Mouse (Mus musculus) forebrain, embryonic 16.5 days (tissue): ENCODE data around the gene Pde6d. TPM values are rescaled to one million over a fixed set of nuclear protein-coding genes. Genes with fewer than 3 reads are reported as not detected.

Experiments used
- ATAC-seq: fragments of 200-750 bp; cut with Nextera tagmentation; 2 replicates; pipeline ENCODE4 v1.8.0; 2017; ENCODE audit warnings: mild to moderate bottlenecking, moderate library complexity
- H3K27ac ChIP-seq: fragments of 300-500 bp; sonication (generic); 2 replicates; pipeline ENCODE4 v1.5.1; 2014; ENCODE audit warnings: low read length, control low read depth
- H3K27me3 ChIP-seq: fragments of 300-500 bp; sonication (generic); replicated peaks from 2 replicates; pipeline ENCODE4 v1.6.1; 2014; ENCODE audit warnings: low read length; ENCODE audit not compliant: control insufficient read depth, insufficient read depth
- H3K36me3 ChIP-seq: fragments of 300-500 bp; sonication (generic); 2 replicates; pipeline ENCODE4 v1.6.1; 2014; ENCODE audit not compliant: control insufficient read depth, insufficient read depth
- H3K4me1 ChIP-seq: fragments of 300-500 bp; sonication (generic); replicated peaks from 2 replicates; pipeline ENCODE4 v1.6.1; 2014; ENCODE audit warnings: low read length; ENCODE audit not compliant: control insufficient read depth, insufficient read depth
- H3K4me2 ChIP-seq: fragments of 300-500 bp; sonication (generic); 2 replicates; pipeline ENCODE4 v1.6.1; 2014; ENCODE audit warnings: mild to moderate bottlenecking, low read length, control low read depth
- H3K4me3 ChIP-seq: fragments of 300-500 bp; sonication (generic); replicated peaks from 2 replicates; pipeline ENCODE4 v1.5.1; 2014; ENCODE audit warnings: mild to moderate bottlenecking, low read length, control low read depth
- H3K9ac ChIP-seq: fragments of 300-500 bp; sonication (generic); replicated peaks from 2 replicates; pipeline ENCODE4 v1.6.1; 2014; ENCODE audit warnings: low read depth, low read length, control low read depth
- H3K9me3 ChIP-seq: fragments of 300-500 bp; sonication (generic); 2 replicates; pipeline ENCODE4 v1.6.1; 2016; ENCODE audit warnings: low read length; ENCODE audit not compliant: control insufficient read depth
- WGBS: fragments of 180-500 bp; shearing (Covaris S2); extraction: QIAGEN DNeasy Blood & Tissue Kit; methylation state at CpG from one replicate; pipeline ENCODE4 v1.1.7; 2014; 5-methylcytosine and 5-hydroxymethylcytosine counted together
- polyA plus RNA-seq: library from polyadenylated mRNA; unstranded; fragments of >200 nt; fragmentation: Nextera tagmentation; extraction: Ambion mirVana; gene quantifications from 2 replicates; pipeline ENCODE4 v1.2.1, GENCODE M21; 2015

Gene Pde6d
- polyA plus RNA-seq, 1 experiment from 2014 or later, result 90.1 TPM

DNA sequence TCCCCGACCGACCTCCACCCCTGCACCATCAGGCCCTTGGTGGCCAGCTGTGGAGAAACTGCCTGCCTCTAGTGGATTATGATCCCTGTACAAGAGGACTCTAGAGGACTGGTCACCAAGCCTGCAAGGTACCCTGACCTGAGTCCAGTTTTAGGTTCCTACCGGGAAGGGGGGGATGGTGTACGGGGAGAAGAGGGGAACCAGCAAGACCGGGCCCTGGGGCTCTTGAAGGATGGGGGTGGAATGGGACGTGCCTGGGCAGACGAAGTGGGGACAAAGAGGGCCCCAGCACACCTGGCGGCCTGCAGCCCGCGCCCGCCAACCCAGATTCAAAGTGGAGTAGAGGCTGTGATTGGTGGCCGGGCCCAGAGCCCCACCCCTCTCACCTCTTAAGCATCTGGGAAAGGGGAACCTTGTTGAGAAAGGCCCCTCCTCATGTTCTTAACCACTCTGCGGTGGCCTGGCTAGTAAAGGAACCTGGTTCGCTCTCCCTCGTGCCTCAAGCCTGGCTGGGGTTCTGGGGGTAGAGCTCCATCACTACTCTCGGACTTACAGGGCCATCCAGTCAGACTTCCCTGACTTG is 79.2 kb downstream of the Pde6d start:
- Histone ChIP-seq H3K4me2 (peak overlapping the region; percentile 76), H3K9me3 (no peaks in the 10 kb centered on the region), H3K27ac (peak overlapping the region; percentile 99), H3K4me1 (peaks cover 58% of the 10 kb centered on the region), H3K36me3 (no peaks in the 10 kb centered on the region), H3K27me3 (no peaks in the 10 kb centered on the region), H3K4me3 (peak overlapping the region; percentile 62), H3K9ac (peak overlapping the region; percentile 92)
- peak; percentile 0; the same call in 1 of the 2 replicates for ATAC-seq
- 11% methylated on average over 16 of the region's 16 CpGs for WGBS

DNA sequence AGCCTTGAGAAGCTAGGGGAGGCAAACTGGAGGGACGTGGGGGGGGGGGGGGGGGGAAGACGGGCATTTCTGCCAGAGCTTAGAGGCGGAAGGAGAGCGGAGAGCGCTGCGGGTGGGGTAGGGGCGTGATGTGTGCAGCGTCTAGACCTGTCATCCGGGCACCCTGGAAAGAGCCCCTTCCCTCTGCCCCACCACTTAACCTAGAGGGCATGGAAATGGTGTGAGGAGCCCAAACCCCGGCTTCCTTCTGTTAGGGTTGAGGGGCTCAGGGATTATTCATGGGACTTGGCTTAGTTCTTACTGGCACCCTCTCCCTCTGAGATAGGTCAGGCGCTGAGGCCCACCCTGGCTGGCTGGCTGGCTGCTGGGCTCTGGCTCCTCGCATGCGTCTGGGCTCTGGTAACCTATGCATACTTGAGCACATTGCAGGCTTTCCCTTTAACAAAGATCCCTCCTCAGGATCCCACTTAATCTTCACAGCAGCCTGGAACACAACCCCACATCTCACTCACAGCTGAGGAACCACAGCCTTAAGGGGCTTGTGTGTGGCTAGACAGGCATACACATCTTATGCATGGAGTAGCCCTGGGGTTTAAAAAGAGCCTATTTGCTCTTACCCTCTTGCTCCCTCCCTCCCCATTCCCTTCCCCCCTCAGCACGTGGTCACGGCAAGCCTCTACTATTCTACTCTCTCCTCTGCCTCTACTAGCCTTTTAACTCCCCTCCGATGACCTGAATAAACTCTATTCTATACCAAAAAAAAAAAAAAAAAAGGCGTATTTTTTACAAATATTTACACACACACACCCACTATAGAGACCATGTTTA is 80.0 kb downstream of the Pde6d start:
- Histone ChIP-seq H3K9me3 (no peaks in the 10 kb centered on the region), H3K4me2 (peak overlapping the region; percentile 31; the same call in 1 of the 2 replicates), H3K36me3 (no peaks in the 10 kb centered on the region), H3K4me3 (no peak overlapping the region), H3K27ac (peak overlapping the region; percentile 85), H3K4me1 (peaks cover 58% of the 10 kb centered on the region), H3K27me3 (no peaks in the 10 kb centered on the region), H3K9ac (peak overlapping the region; percentile 27; the same call in 1 of the 2 replicates)
- ATAC-seq, result no peak
- 12% methylated on average over 14 of the region's 17 CpGs for WGBS

DNA sequence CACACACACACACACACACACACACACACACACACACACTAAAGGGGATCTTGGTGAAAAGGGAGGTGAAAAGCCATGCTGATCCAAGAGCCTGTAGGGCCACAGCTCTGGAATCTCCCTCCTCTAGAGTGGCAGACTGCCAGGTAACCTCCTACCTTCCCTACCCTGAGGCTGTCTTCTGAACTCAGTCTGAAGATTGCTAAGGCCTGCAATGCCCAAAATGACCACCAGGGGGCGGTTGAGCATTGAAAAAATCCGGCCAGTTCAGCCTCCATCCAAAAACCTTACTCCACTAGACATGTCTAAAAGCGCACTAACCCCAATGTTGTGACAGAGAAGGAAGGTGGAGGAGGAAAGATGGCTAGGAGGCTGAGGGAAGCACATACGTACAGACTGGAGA is 80.9 kb downstream of the Pde6d start:
- Histone ChIP-seq H3K4me1 (peaks cover 54% of the 10 kb centered on the region), H3K27ac (peak overlapping the region; percentile 85), H3K9ac (peak overlapping the region; percentile 27; the same call in 1 of the 2 replicates), H3K9me3 (no peaks in the 10 kb centered on the region), H3K27me3 (no peaks in the 10 kb centered on the region), H3K4me2 (peak overlapping the region; percentile 31), H3K36me3 (no peaks in the 10 kb centered on the region), H3K4me3 (no peak overlapping the region)
- peak; percentile 8 for ATAC-seq
- 0% methylated on average over 4 of the region's 4 CpGs for WGBS

DNA sequence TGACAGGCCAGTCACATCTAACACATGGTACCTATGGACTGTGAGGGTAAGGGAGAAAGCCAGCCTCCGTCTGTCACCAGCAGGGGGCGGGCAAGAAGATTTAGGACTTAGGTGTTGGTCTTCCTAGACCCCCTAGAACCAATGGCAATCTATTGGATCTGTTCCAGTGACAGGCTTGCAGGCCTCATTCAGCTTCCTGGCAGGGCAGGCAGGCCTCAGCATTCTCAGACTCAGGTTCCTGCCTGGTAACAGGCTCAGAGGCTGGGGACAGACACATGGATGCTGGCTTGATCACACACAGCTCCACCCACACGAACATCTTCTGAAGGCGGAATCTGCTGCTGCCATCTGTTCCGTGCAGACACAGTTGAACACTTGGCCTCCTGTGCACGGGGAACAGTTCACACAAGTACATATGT is 81.3 kb downstream of the Pde6d start:
- H3K4me2 ChIP-seq, result no peak overlapping the region
- no peaks in the 10 kb centered on the region for H3K9me3 ChIP-seq
- peak overlapping the region; percentile 85 for H3K27ac ChIP-seq
- H3K27me3 ChIP-seq, result no peaks in the 10 kb centered on the region
- no peaks in the 10 kb centered on the region for H3K36me3 ChIP-seq
- 19% methylated on average over 6 of the region's 6 CpGs for WGBS
- ATAC-seq, result peak; percentile 22
- no peak overlapping the region for H3K9ac ChIP-seq
- peaks cover 50% of the 10 kb centered on the region for H3K4me1 ChIP-seq
- H3K4me3 ChIP-seq, result no peak overlapping the region

DNA sequence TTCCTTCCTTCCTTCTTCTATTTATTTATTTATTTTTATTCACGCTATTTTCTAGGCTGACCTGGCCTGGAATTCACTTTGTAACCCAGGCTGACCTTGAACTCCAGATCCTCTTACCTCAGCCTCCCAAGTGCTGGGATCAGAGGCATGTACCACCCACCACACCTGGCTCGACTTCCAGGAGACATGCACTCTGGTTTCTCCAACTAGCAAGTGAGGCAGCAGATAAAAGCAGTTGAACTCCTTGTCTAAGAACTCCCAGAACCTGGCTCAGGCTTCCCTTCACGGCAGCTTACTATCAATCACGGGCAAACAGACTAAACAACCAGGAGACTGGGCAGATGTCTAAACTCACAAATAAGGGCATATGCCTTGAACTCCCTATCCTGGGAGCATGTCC is 81.7 kb downstream of the Pde6d start:
- ATAC-seq, result no peak
- no peak overlapping the region for H3K9ac ChIP-seq
- H3K4me2 ChIP-seq, result no peak overlapping the region
- H3K27ac ChIP-seq, result peak overlapping the region; percentile 85
- H3K36me3 ChIP-seq, result no peaks in the 10 kb centered on the region
- H3K27me3 ChIP-seq, result no peaks in the 10 kb centered on the region
- 71% methylated on average over 4 of the region's 4 CpGs for WGBS
- no peak overlapping the region for H3K4me3 ChIP-seq
- H3K9me3 ChIP-seq, result no peaks in the 10 kb centered on the region
- H3K4me1 ChIP-seq, result peaks cover 47% of the 10 kb centered on the region

DNA sequence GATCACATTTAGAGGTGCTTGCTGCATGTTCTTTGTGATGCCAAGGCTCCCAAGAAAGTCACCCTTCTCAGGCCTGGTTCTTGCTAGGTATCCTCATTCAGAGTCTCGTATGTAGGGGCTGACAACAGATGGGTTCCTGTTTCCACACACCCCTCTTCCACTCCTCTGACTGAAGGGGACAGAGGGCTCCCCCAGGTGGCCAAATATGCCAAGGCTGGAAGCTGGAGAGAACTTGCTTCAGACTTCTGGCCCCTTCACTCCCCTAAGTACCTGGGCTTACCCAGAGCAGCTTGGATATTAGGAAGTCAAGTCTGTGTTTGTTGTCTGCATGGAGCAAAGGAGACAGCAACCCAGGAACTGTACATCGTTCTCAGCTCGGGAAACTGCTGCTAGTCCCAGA is 82.5 kb downstream of the Pde6d start:
- ATAC-seq, result no peak
- H3K36me3 ChIP-seq, result no peaks in the 10 kb centered on the region
- no peaks in the 10 kb centered on the region for H3K9me3 ChIP-seq
- 0 out of 2 replicates have a peak overlapping the region, but pooled peaks have one; percentile 11 for H3K27ac ChIP-seq
- H3K27me3 ChIP-seq, result no peaks in the 10 kb centered on the region
- H3K4me3 ChIP-seq, result no peak overlapping the region
- 48% methylated on average over 3 of the region's 3 CpGs for whole genome bisulfite sequencing
- H3K9ac ChIP-seq, result no peak overlapping the region
- H3K4me2 ChIP-seq, result no peak overlapping the region
- H3K4me1 ChIP-seq, result peaks cover 39% of the 10 kb centered on the region

DNA sequence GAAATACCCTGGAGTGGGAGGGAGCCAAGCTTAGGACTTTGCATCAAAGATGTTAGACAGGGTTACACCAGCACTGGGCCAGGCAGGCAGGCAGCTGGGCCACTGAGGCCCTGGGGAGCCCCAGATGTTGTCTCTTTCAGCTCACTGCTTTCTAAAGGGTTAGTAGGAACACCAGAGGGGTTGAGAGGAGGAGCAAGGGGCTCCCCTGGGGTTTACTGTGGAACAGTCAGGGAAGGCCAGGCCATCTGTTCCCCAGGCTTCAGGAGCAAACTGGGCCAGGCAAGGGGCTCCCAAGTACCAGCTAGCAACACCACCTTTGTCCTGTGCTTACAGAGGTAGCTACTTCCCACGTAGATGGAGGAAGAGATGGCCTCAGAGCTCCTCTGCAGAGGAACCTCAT is 83.8 kb downstream of the Pde6d start:
- no peaks in the 10 kb centered on the region for H3K27me3 ChIP-seq
- no peaks in the 10 kb centered on the region for H3K9me3 ChIP-seq
- no peak overlapping the region for H3K9ac ChIP-seq
- no peak for ATAC-seq
- no peak overlapping the region for H3K27ac ChIP-seq
- H3K4me1 ChIP-seq, result peaks cover 31% of the 10 kb centered on the region
- H3K4me2 ChIP-seq, result no peak overlapping the region
- WGBS, result 70% methylated on average over 1 of the region's 1 CpGs
- no peaks in the 10 kb centered on the region for H3K36me3 ChIP-seq
- H3K4me3 ChIP-seq, result no peak overlapping the region

DNA sequence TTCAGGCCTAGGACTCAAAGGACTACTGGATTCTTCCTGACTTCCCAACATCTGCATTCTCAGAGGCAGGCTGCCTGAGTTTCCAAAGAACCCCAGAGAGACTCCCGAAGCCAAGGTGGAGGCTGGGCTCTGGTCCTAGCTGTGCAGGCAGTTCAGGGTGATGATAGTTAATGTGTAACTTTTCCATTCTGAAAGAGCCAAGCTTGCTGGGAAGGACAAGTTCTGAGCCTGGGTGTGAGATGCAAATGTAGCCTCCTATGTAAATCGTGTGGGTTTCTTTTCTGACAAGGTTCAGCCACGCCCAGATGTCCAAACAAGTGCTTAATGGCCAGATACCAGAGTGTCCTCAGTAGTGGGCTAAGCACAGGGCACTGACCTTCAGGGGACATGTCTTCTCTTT is 84.4 kb downstream of the Pde6d start:
- WGBS, result 58% methylated on average over 3 of the region's 3 CpGs
- Histone ChIP-seq H3K4me3 (no peak overlapping the region), H3K27me3 (no peaks in the 10 kb centered on the region), H3K9ac (no peak overlapping the region), H3K9me3 (no peaks in the 10 kb centered on the region), H3K36me3 (no peaks in the 10 kb centered on the region), H3K27ac (no peak overlapping the region), H3K4me2 (no peak overlapping the region), H3K4me1 (peaks cover 25% of the 10 kb centered on the region)
- ATAC-seq, result no peak

DNA sequence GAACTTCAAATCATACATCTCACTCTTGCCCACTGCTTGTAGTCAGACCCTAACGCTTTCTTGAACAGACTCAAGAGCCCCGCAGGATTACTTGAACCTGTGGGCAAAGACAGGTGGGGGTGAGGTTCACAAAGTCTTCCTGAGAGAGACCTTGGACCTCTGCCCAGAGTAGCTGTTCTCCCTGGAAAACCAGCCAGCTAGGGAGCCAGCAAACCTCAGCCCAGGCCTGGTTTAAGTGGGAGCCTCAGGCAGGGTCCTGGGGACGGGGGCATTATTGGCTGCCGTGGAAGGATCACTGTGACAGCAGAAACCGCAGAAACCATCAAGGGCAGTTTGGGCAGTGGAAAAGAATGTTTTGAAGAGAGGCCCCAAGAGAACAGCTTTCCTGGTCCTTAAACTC is 85.1 kb downstream of the Pde6d start:
- Histone ChIP-seq H3K4me1 (peaks cover 20% of the 10 kb centered on the region), H3K27ac (no peak overlapping the region), H3K9me3 (no peaks in the 10 kb centered on the region), H3K4me2 (no peak overlapping the region), H3K9ac (no peak overlapping the region), H3K27me3 (no peaks in the 10 kb centered on the region), H3K36me3 (no peaks in the 10 kb centered on the region), H3K4me3 (no peak overlapping the region)
- ATAC-seq, result no peak
- WGBS, result 83% methylated on average over 5 of the region's 5 CpGs
